Mouse (Mus musculus) spleen, adult 2 months (tissue): ENCODE measurements around the gene Rbks.

Experiments
- CTCF ChIP-seq: fragments of 200-500 bp; IDR thresholded peaks from 2 replicates; pipeline ENCODE4 v1.5.1; 2011; ENCODE audit warnings: mild to moderate bottlenecking, inconsistent platforms; ENCODE audit not compliant: insufficient read depth, insufficient read length, insufficient replicate concordance; ENCODE audit errors: extremely low read depth
- POLR2A ChIP-seq: fragments of 200-500 bp; IDR thresholded peaks from 2 replicates; pipeline ENCODE4 v1.6.1; 2011; ENCODE audit warnings: low read depth, low read length, inconsistent platforms

GRCm38 (mm10) chr5:31581932-31582331, 115.5 kb downstream of the Rbks start:
- TF ChIP-seq CTCF: no peak
- TF ChIP-seq POLR2A: no peak
